Mouse (Mus musculus) mouse embryonic stem cell (cell line): ENCODE measurements around the gene Atg2b.

Experiments
- in situ Hi-C, 2 experiments: fragments of 300-500 bp; cut with MboI; formaldehyde crosslinking; loops; 1 replicate in 1 of 2; 3 replicates in 1 of 2; pipeline ENCODE4 v1.14.3; 2019 to 2020; ENCODE audit warnings: low sequenced_read_pairs in 2 of 2, low pct_unique_long_range_greater_than_20kb in 1 of 2, mixed read lengths in 1 of 2; ENCODE audit not compliant: unreplicated experiment in 1 of 2

The Atg2b gene

GRCm38 (mm10) chr12:105685001-105685691 lies at the start of gene Atg2b:
Gene Atg2b (minus strand): TSS chr12:105685211.
- in situ Hi-C loops: no loop called here

DNA sequence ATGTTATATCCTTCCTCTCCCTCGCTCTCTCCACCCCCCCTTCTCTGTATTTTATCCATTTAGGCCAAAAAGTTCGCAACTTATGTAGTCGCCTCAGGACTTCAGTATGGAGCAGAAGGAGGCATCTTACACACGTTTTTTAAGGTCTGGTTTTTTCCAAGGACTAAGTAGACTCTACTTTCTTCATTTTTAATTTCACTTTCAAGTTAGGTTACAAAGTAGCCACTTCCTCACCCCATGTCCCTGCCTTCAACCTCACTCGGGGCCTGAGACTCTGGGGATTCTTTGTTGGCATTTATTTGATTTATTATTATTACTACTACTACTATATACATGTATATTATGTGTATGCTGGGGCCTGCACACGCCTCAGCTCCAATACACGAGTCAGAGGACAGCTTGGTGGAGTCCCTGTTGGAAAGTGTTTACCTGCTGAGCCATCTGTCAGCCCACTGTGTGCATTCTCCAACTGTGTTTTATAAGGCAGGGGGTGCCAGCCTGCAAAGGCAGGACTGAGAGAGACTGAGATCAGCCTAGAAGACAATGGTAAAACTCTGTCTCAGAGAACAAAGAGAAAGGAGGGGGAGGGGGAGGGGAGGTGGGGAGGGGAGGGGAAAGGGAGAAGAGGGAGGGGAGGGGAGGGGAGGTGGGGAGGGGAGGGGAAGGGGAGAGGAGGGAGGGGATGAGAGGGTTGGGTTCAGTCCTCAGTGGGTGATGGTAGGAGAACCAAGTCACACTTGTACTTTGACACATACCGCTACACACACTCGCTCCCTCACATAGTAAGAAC lies 48.6 kb upstream of the Atg2b start:
- in situ Hi-C loops: no loop called here

GRCm38 (mm10) chr12:105730851-105731460 lies 45.9 kb upstream of the Atg2b start:
- in situ Hi-C loops: no loop called here

DNA sequence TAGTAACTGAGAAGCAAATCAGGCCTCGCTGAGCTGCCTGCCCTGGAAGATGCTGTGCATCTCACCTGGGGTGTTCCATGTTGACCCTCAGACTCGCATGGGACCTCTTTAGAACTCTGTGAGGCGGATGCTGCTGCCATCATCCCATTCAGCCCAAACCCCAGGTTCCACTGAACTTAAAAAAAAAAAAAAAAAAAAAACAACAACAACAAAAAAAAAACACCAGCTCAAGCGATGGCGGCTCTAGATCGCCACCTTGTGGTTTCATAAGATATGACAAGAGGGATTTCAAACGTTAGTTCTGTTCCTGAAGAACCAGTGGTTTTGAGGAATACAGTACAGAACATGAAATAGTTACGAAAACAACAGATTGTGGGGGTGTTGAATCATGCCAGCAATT lies 43.0 kb upstream of the Atg2b start:
- in situ Hi-C loops: loop anchor here (10.0 kb wide), 2 partner anchors 113 to 233 kb away; no protein-coding TSS in a partner anchor

- in situ Hi-C loops: loop anchor here (10.0 kb wide), 2 partner anchors 112 to 232 kb away; no protein-coding TSS in a partner anchor
Measured at GRCm38 (mm10) chr12:105727268-105727667, 42.3 kb upstream of the Atg2b start.

DNA sequence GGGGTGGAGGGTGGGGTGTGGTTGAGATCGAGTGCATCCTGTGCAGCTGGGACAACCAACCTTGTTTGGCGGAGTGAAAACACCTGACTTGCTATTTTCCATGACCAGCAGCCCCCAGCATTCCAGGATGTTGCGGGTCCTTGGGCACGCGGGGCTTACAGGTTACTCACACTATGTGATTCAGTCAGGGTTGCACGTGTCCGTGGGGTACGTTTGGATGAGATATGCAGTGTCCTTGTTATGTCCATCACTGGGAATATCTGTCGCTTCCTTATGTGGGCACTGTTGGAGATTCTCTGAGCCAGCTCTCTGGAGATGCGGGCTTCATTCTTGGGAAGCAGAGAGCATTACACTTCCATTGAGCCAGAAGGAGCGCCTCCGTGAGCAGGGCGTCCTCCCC lies 40.7 kb upstream of the Atg2b start:
- in situ Hi-C loops: loop anchor here (10.0 kb wide), 2 partner anchors 111 to 231 kb away; no protein-coding TSS in a partner anchor

- in situ Hi-C loops: loop anchor here (10.0 kb wide), 2 partner anchors 110 to 230 kb away; no protein-coding TSS in a partner anchor
Measured at GRCm38 (mm10) chr12:105724616-105725015, 39.6 kb upstream of the Atg2b start.

DNA sequence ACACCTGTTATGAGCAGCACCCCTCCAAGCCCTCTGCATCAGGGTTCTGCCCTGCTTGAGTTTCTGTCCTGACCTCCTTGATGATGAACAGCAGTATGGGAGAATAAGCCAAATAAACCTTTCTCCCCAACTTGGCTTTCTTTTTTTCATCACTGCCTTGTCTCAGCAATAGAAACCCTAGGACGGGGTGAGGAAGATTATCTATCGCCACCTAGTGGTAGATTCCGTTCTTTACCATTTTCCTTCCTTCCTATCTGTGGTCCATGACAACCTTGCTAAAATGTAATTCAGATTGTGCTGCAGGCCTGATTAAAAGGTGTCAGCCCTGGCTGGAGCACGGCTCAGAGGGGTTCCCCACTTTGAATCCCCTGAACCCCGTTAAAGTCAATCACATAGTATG lies 37.6 kb upstream of the Atg2b start:
- in situ Hi-C loops: loop anchor here (10.0 kb wide), 2 partner anchors 108 to 228 kb away; no protein-coding TSS in a partner anchor

DNA sequence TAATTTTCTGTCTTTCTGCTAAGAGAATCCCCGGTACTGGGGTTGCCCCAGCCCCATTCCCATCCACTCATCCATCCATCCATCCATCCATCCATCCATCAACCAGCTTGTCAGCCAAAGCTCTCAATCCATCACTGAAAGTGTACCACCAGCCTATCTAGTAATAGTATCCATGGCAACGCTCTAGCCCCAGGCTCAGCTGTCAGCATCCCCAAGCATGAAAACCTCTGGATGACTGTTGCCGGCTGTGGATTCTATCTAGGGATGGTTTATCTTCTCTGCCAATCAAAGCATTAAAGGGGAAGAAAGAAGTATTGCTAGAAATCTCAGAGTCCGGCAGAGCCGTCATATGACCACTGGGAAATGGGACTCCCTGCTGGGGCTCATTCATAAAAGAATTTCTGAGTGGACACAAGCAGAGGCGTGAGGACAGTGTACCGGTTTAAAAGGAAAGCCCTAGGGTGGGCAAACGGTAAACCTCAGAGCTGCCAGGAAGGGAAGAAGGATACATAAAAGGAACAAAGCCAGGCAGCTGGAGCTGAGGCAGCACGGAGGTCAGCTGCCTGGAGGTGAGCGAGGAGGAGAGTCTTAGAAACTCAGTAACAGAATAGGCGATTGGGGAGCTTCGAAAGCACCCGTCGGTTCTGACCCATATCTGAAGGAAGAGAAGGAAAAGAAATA lies 36.6 kb upstream of the Atg2b start:
- in situ Hi-C loops: loop anchor here (10.0 kb wide), 2 partner anchors 107 to 227 kb away; no protein-coding TSS in a partner anchor

- in situ Hi-C loops: loop anchor here (10.0 kb wide), 2 partner anchors 105 to 225 kb away; no protein-coding TSS in a partner anchor
Measured at GRCm38 (mm10) chr12:105720196-105720595, 35.2 kb upstream of the Atg2b start.

GRCm38 (mm10) chr12:105718616-105719015 lies 33.6 kb upstream of the Atg2b start:
- in situ Hi-C loops: loop anchor here in 1 of 2 experiments (5.0 kb wide), 1 partner anchor 226 kb away; no protein-coding TSS in a partner anchor

GRCm38 (mm10) chr12:105705799-105706487 lies 20.9 kb upstream of the Atg2b start, which contains the start of gene Ak7:
Gene Ak7 (plus strand): TSS chr12:105705976.
- in situ Hi-C loops: no loop called here

- in situ Hi-C loops: no loop called here
Measured at GRCm38 (mm10) chr12:105700433-105700832, 15.4 kb upstream of the Atg2b start.

- in situ Hi-C loops: no loop called here
Measured at GRCm38 (mm10) chr12:105697104-105697780, 12.2 kb upstream of the Atg2b start.

DNA sequence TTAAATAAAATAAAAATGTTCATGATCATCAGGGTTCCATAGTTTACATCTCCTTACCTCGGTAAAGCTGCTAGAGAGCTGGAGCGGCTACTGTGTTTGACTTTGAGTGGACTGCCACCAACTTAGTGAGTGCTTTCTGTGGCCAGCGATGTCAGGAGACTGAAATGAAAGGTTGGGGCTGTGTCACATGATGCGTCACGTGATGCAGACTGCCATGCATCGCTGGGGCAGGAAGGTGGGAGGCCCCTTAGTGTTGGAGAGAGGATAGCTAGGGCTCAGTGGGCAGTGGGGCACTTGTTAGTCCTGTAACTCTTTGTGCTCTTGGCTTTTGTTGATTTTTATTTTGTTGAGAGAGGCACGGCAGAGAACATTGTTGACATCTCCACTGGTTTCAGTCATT lies 10.8 kb upstream of the Atg2b start:
- in situ Hi-C loops: no loop called here

DNA sequence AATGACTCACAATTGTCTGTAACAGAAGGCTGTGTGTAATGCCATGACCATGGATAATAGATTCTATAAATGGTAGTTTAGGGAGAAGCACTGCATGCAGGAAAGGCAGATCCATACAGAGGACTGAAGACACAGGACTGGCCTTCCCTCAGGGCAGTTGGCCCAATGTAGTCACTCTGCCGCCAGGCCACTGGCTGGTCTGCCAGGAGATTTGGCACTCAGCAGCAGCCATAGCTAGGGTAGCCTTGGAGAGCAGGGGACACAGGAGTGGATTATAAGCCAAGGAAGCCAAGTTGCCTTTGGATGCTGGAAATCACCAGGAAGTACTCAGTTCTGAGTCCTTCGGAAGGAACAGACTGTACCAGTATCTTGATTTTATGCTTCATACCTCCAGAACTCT lies 9.0 kb upstream of the Atg2b start:
- in situ Hi-C loops: no loop called here

GRCm38 (mm10) chr12:105689435-105689834 lies 4.4 kb upstream of the Atg2b start:
- in situ Hi-C loops: no loop called here
